Mouse (Mus musculus): ENCODE results near the gene Irx6.

The Irx6 gene

DNA sequence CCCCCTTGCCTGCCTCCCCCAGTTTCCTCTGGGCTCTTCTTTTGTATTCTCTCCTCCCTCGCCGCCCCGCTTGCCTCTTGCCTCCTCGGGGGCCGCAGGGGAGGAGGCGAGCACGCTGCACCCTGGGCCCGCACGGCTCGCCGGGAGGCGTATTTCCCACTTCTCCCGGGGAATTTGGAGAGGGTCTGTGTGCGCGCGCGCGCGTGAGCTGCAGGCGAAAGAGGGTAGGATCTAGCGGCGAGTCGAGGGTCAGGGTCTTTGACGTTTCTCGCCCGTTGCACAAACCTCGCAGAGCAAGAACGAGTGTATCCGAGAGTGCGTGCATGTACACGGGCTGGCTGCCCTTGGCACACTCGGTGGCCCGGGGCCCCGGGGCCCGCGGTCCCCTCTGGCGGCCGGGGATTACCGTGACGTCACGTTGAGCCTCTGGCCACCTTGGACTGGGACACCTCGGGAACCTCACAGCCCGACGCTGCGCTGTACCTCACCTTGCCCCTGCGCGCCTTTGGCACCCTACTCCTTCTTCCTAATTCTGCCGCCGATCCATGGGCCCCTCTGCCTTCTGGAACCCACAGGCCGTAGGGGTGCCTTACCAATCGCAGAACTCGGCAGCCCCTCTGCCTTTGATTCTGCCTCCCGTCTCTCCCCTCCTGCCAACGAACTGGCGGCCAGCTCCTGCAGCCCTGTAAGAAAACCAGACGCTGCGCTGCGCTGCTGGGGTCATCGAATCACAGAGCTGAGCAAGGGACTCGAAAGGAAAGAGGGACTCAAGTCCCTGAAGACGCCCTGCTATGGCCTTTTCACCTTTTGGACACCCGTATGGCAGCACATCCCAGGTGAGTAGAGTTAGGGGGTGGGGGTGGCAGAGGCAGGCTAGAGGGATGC is at the start of gene Irx6:
Gene Irx6 (plus strand): TSS at position 45 of the 885 bp plus-strand sequence.
- DNase-seq (ENCODE audit: extremely low read depth, low read depth, low spot score) = no peak

- no peak for DNase-seq (ENCODE audit: extremely low read depth, low read depth, low spot score)
Measured at GRCm38 (mm10) chr8:92628711-92629650, 45.1 kb upstream of the Irx6 start.

GRCm38 (mm10) chr8:92633199-92633598 is 40.9 kb upstream of the Irx6 start:
- DNase-seq (ENCODE audit: extremely low read depth, low read depth, low spot score) = no peak

DNA sequence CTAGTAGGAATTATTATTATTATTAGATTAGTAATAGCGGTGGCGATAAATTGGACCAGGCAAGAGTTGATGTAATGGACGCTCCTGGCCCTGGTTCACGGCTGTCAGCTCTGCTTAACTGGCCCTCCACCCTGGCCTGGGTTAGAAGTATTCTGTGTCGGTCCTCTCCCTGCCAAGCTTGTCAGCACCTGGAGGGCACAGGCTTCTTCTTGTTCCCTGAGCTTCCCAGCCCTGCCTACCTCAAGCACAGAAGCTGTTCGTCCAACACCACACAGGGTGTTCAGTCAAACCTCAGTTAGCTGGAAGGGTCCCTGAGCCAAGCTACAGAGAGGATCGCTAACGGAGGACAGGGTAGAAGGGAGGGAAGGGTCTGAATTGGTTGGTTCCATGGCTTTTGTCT is 33.3 kb upstream of the Irx6 start:
- DNase-seq (ENCODE audit: extremely low read depth, low read depth, low spot score) = no peak

GRCm38 (mm10) chr8:92646637-92647036 is 27.5 kb upstream of the Irx6 start:
- DNase-seq (ENCODE audit: extremely low read depth, low read depth, low spot score) = no peak

GRCm38 (mm10) chr8:92664207-92664606 is 9.9 kb upstream of the Irx6 start:
- no peak for DNase-seq (ENCODE audit: extremely low read depth, low read depth, low spot score)

DNA sequence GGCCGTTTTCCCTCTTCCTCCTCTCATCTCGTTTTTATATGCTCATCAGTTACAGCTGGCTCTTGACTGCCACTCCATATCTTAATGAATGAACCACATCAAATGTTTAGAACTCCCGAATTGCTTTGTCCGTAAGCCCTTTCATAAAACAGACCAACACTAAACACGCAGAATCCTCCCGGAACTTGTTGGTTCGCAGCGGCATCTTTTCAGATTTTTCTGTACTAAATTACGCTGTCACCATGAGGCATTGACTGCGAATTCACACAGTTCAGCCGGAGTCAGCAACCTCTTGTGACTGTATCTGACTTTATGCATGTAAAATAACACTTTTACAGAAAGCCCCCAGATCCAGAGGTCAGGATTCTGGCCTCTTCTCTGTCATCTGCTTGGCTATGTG is 3.9 kb upstream of the Irx6 start:
- DNase-seq (ENCODE audit: extremely low read depth, low read depth, low spot score) = no peak

- DNase-seq (ENCODE audit: extremely low read depth, low read depth, low spot score) = no peak
Measured at GRCm38 (mm10) chr8:92670656-92671195, 3.4 kb upstream of the Irx6 start.

- no peak for DNase-seq (ENCODE audit: extremely low read depth, low read depth, low spot score)
Measured at GRCm38 (mm10) chr8:92671892-92672291, 2.2 kb upstream of the Irx6 start.

GRCm38 (mm10) chr8:92673101-92673500 is 987 bp upstream of the Irx6 start:
- no peak for DNase-seq (ENCODE audit: extremely low read depth, low read depth, low spot score)

DNA sequence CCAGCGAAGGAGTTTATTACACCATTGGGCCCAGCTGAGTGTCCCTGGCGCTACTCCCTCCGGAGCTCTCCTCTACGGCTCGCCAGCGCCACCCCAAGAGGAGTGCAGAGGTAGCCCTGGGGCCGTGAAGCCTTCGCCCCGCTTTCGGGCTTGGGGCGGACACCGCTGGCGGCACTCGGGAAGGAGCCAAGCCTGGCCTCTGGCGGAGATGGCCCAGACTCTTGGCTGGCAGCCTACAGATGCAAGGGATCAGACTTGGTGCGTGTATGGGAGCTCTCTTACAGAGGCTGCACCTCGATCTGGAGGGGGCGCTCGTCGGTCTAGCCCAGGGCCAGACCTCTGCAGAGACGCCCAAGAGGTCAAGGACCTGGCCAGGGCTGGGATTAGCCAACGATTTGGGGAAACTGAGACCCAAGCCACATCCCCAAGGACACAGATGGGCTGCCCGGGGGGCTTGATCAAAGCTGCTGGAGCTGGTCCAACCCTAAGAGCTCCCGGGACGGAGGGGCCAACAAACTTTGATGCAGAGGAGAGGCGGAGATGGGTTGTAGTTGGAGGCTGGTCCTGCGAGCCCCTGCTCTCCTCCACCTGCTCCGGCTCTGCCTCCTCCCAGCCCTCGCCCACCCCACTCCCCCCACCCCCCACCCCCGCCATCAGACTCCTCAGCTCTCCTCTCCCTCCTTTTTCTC is 389 bp upstream of the Irx6 start:
- no peak for DNase-seq (ENCODE audit: extremely low read depth, low read depth, low spot score)

DNA sequence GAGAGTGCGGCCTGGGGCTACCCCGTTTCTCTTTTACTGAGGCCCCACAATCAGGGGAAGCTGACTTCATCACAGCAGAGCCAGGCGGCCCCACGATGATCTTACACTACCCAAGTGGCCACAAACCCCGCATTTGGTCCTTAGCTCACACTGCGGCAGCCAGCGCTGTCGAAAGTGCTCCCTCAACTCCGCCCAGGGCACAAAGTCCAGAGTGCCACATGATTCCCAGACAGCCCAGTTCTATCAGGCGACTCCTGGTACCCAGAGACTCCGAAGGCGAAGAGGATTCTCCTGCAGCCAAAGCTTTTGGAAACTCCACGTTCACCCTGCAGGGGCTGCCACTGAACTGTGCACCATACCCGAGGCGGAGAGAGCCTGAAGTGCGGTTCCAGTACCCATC is 4.3 kb downstream of the Irx6 start:
- no peak for DNase-seq (ENCODE audit: extremely low read depth, low read depth, low spot score)

GRCm38 (mm10) chr8:92697361-92697760 is 23.3 kb downstream of the Irx6 start:
- DNase-seq (ENCODE audit: extremely low read depth, low read depth, low spot score) = no peak

DNA sequence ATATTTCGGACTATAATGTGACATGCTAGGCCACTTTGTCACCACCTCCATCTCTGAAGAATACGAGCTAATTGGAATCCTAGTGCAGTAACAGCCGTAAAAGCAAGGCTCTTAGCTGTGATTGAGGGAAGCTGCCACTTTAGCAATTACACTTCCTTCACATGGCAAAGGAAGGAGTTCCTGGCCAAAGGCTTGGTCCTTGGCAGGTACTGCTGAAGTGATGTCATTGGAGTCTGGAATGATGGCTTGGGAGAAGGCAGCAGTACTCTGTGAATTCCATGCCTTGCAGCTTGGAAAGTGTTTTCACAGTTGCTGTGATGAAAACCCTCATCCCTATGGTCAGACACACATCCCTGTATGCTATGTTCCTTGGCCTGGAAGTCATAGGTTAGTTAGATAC is 24.3 kb downstream of the Irx6 start:
- no peak for DNase-seq (ENCODE audit: extremely low read depth, low read depth, low spot score)

DNA sequence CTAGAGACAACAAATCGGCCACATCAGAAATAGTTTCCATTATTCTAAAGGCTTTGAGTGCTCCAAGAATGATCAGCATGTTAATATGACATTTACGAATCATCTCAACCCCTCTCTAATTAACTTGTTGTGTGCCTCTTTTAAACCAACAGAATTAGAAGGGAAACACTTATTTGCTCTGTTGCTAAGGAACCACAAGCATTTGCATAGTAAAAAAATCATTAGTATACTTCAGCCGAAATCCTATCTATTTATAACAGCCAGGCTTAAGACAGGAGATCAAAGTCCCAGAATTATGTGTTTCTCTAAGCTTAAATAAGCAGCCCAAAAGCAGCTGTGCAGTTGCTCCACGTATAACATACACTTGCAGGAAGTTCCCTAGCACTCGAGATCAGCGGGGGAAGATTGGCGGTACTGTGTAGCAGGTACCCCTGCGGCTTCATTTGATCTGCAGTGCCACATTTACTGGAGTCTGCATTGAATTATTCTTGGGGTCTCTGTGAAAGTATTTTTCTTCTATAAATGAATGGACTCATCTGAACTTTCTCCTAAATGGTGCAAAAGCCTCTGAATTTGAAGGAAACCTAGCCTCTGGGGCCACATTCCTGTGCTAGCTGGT is 25.9 kb downstream of the Irx6 start:
- no peak for DNase-seq (ENCODE audit: extremely low read depth, low read depth, low spot score)

DNA sequence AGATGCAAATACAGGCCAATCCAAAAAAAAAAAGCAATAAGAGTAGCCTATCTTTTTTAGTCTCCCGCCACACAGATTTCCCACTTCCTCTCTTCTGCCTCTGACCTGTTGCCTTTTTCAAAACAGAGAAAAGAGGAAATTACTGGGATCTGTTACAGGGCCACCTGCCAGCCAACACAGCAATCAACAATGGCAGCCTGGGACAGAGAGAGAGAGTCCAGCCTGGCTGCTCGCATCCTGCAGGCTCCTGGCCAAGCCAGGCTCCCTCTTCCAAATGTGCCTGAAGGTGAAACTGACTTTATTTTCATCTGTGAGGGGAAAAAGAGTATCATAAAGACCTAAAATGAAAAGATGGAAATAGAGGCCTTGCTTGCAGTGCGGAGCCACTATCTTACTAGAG is 29.3 kb downstream of the Irx6 start:
- no peak for DNase-seq (ENCODE audit: extremely low read depth, low read depth, low spot score)

DNA sequence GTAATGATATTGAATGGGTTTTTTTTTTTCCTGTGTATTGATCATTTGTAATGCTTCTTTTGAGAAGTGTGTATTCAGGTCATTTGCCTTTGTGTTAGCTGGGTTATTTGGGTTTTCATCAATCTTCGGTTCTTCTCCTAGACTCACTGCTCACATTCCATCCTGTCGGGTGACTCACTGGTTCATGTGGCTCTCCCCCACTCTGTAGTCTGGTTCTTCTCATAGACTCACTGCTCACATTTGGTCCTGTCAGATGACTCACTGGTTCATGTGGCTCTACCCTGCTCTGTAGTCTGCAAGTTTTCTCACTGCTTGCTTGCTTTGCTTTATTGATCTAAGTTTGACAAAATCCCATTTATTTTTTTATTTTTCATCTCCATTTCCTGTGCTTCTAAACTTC is 32.2 kb downstream of the Irx6 start:
- DNase-seq (ENCODE audit: extremely low read depth, low read depth, low spot score) = no peak

DNA sequence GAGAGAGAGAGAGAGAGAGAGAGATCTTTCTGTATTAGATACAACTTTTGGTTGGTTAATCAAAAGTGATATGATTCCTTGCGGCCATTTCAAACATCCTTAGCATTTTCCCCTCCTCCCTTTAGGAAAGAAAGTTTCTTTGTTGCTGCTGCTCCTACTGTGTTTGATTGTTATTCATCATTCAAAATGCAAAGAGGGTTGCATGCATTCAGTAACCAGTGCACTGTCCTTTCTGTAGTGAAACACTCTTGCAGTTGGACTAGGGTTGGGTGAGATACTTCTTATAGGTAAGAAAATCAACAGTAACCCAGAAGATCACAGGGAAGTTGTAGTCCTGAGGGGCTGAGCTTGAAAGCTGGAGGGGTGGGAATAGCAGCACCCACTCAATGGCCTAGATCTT is 39.2 kb downstream of the Irx6 start:
- no peak for DNase-seq (ENCODE audit: extremely low read depth, low read depth, low spot score)

DNA sequence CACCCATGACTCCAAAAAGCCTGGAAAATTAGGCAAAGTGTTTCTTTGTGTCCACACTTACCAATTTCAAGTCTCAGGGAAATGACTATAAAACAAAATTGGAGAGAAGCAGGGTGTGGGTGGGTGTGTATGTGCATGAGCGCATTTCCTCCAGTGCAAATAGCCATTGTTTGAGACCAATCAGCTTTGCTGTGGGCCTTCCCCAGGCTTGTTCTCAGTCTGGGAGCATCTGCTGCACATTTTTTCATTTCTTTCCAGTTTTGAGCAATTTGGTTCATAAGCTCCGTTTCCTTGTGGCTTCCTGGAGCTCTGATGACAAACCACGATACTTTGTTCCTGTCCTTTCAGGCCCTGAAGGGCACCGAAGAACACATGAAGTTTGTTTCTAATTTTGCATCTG is 43.3 kb downstream of the Irx6 start:
- no peak for DNase-seq (ENCODE audit: extremely low read depth, low read depth, low spot score)

DNA sequence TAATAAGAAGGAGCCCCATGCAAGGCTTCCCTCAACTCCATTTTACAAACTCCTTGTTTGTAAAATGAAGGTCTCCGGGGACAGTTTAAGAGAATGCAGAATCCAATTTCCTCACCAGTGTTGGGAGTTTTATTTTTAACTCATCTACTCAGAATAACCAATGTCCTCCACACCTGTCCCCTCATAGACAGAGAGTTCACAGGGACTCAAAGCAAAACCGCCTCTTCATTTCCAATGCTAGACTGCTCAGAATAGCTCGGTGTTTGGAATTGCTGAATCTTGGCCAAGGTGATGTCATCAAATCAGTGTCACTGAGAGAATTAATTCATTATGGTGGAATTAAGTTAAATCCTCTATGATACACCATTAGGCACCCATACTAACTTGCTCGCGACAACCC is 44.0 kb downstream of the Irx6 start:
- no peak for DNase-seq (ENCODE audit: extremely low read depth, low read depth, low spot score)
